Comparison of ENCODE assay signal across 11 mouse cellular contexts in genomic region chr6:126513154-126513553, GRCm38 (mm10). TPM values are rescaled to one million over a fixed set of nuclear protein-coding genes. Genes with fewer than 3 reads are reported as not detected.
DNase-seq lines count a peak whose midpoint lies in the region; ATAC-seq and TF ChIP-seq lines count a peak whose summit lies in the region.
"Had no signal": no experiment of that assay in that cellular context is flagged by ENCODE, and none has a peak within 500 bp of the region (broad histone marks: within the 10 kb centered on the region; RNA-seq: fewer than 3 reads in every experiment).

No protein-coding gene starts in this region.

- peak; percentile 43 for TF ChIP-seq CTCF in kidney, adult 2 months (conservative IDR thresholded peaks at IDR 0.05; ENCODE audit: insufficient read depth, insufficient read length, low read depth, low read length)
- peak; percentile 50 for TF ChIP-seq CTCF in cortical plate, adult 2 months (IDR thresholded peaks at IDR 0.05; ENCODE audit: extremely low read depth, insufficient read depth, low read length)

- no peak for ATAC-seq in forebrain, embryonic 14.5 days
- ATAC-seq: liver, embryonic 12.5 days had no signal

- H3K27ac ChIP-seq in kidney, adult 2 months (ENCODE audit: insufficient read depth, low read depth, low read length) = no peak overlapping the region
- H3K27ac ChIP-seq in cortical plate, adult 2 months (ENCODE audit: insufficient read depth, low read length) = no peak overlapping the region
- no peak overlapping the region for H3K27ac ChIP-seq in forebrain, embryonic 14.5 days (ENCODE audit: low read depth, low read length)
- H3K27ac ChIP-seq: forebrain, embryonic 12.5 days; liver, embryonic 12.5 days had no signal

- no peaks in the 10 kb centered on the region for H3K9me3 ChIP-seq in forebrain, embryonic 14.5 days (replicated peaks; ENCODE audit: control insufficient read depth, low read length)
- H3K9me3 ChIP-seq: forebrain, embryonic 12.5 days; liver, embryonic 12.5 days had no signal

- WGBS in kidney, adult 2 months = 92% methylated on average over 3 of the region's 3 CpGs
- 89% methylated on average over 3 of the region's 3 CpGs for WGBS in forebrain, embryonic 14.5 days

- no peak for TF ChIP-seq POLR2A in kidney, adult 2 months (IDR thresholded peaks at IDR 0.05; ENCODE audit: low read depth, low read length)
- TF ChIP-seq POLR2A in cortical plate, adult 2 months (IDR thresholded peaks at IDR 0.05; ENCODE audit: extremely low read depth, insufficient read depth, low read length) = no peak

- no peaks in the 10 kb centered on the region for H3K27me3 ChIP-seq in kidney, adult 2 months (replicated peaks; ENCODE audit: control insufficient read depth, insufficient read depth, low read length)
- H3K27me3 ChIP-seq in forebrain, embryonic 14.5 days (replicated peaks; ENCODE audit: control insufficient read depth, insufficient read depth, low read length) = no peaks in the 10 kb centered on the region
- H3K27me3 ChIP-seq: forebrain, embryonic 12.5 days; liver, embryonic 12.5 days had no signal

- H3K4me2 ChIP-seq in forebrain, embryonic 14.5 days (ENCODE audit: low read length) = no peak overlapping the region
- H3K4me2 ChIP-seq: forebrain, embryonic 12.5 days; liver, embryonic 12.5 days had no signal

- peak; percentile 19 for DNase-seq in cerebellum, adult 9-10 months
- no peak for DNase-seq in cerebellum, postnatal 4 days (ENCODE audit: low spot score in 2 of 2)
- DNase-seq in kidney, adult 2 months = peak; percentile 23
- no peak for DNase-seq in kidney, postnatal 14 days
- DNase-seq in 416B (ENCODE audit: low read depth) = peak; percentile 15
- no peak for DNase-seq in retina, embryonic 14.5 days (ENCODE audit: low spot score)
- DNase-seq in forebrain, embryonic 14.5 days (ENCODE audit: low spot score) = no peak
- DNase-seq: midbrain, embryonic 14.5 days had no signal

- no peaks in the 10 kb centered on the region for H3K4me1 ChIP-seq in kidney, adult 2 months (ENCODE audit: control insufficient read depth, insufficient read depth, low read length)
- H3K4me1 ChIP-seq in cortical plate, adult 2 months (ENCODE audit: control insufficient read depth, insufficient read depth, low read length) = no peaks in the 10 kb centered on the region
- no peaks in the 10 kb centered on the region for H3K4me1 ChIP-seq in forebrain, embryonic 14.5 days (ENCODE audit: control insufficient read depth, insufficient read depth, low read length)
- H3K4me1 ChIP-seq: liver, embryonic 12.5 days had no signal

- H3K4me3 ChIP-seq in kidney, adult 2 months (ENCODE audit: insufficient read depth, low read depth, low read length) = no peak overlapping the region
- H3K4me3 ChIP-seq in cortical plate, adult 2 months (ENCODE audit: insufficient read depth, low read length) = no peak overlapping the region
- H3K4me3 ChIP-seq in forebrain, embryonic 14.5 days (ENCODE audit: low read depth, low read length) = no peak overlapping the region
- H3K4me3 ChIP-seq: forebrain, embryonic 12.5 days; liver, embryonic 12.5 days had no signal

- H3K9ac ChIP-seq in forebrain, embryonic 14.5 days (ENCODE audit: low read length) = no peak overlapping the region
- H3K9ac ChIP-seq: forebrain, embryonic 12.5 days; liver, embryonic 12.5 days had no signal

- no peaks in the 10 kb centered on the region for H3K36me3 ChIP-seq in kidney, adult 2 months (ENCODE audit: control insufficient read depth, insufficient read depth, low read length)
- no peaks in the 10 kb centered on the region for H3K36me3 ChIP-seq in forebrain, embryonic 14.5 days (ENCODE audit: control insufficient read depth, insufficient read depth, low read length)
- H3K36me3 ChIP-seq: forebrain, embryonic 12.5 days; liver, embryonic 12.5 days had no signal

RNA-seq across cellular contexts. Expression of gene Kcna5, which starts 22.1 kb away (rescaled TPM):
- 1.2 and 1.8 TPM in 2 replicates for polyA plus RNA-seq in kidney, adult 2 months (2012; rRNA removed)
- 0.93 and 1.9 TPM in 2 replicates for polyA plus RNA-seq in cortical plate, adult 2 months (2012; rRNA removed)
- polyA plus RNA-seq in forebrain, embryonic 14.5 days (2014; fragmentation: Nextera tagmentation; extraction: Ambion mirVana) = 1.4 and 1.6 TPM in 2 replicates

Comparison
In these comparisons a context has a peak if more than half of its experiments do, and no peak if none do; other contexts are left out.
1. DNase-seq: peak in cerebellum, adult 9-10 months (single experiment), kidney, adult 2 months (single experiment) and 416B (single experiment); none in cerebellum, postnatal 4 days (0 of 2), kidney, postnatal 14 days (single experiment), retina, embryonic 14.5 days (single experiment) and forebrain, embryonic 14.5 days (single experiment).